Mouse (Mus musculus) cerebellum, adult 2 months (tissue): ENCODE data around the gene Pcolce.
"Not testable (repeated sequence)": the region's sequence is repeated elsewhere in the genome, so short reads cannot be mapped to it uniquely, and the experiment has no call there.

Experiments
- CTCF ChIP-seq: fragments of 200-500 bp; IDR thresholded peaks from 2 replicates; pipeline ENCODE4 v1.5.1; 2011; ENCODE audit warnings: low read depth, mild to moderate bottlenecking, control low read depth, low read length, moderate library complexity, borderline replicate concordance; ENCODE audit not compliant: insufficient read depth
- POLR2A ChIP-seq: fragments of 200-500 bp; IDR thresholded peaks from 2 replicates; pipeline ENCODE4 v1.6.1; 2011; ENCODE audit warnings: low read length, control low read depth, borderline replicate concordance; ENCODE audit not compliant: insufficient read depth

DNA sequence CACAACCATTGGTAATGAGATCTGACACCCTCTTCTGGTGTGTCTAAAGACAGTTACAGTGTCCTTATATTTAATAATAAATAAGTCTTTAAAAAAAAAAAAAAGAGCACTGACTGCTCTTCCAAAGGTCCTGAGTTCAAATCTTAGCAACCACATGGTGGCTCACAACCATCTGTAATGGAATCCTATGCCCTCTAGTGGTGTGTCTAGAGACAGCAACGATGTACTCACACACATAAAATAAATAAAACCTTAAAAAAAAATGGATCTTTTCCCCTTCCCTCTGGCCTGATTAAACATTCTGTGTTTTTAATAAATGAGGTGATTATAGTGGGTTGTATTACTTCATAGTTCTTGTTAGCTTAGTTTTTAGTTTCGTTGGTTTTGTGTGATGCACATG is 1.3 kb upstream of the Pcolce start:
- not testable (repeated sequence) for TF ChIP-seq CTCF, POLR2A
